Mouse (Mus musculus): ENCODE measurements around the gene Hils1. TPM values are rescaled to one million over a fixed set of nuclear protein-coding genes. Genes with fewer than 3 reads are reported as not detected.

Hils1 gene
- polyA plus RNA-seq, 1 experiment from 2014 or later, result 0.15 TPM

DNA sequence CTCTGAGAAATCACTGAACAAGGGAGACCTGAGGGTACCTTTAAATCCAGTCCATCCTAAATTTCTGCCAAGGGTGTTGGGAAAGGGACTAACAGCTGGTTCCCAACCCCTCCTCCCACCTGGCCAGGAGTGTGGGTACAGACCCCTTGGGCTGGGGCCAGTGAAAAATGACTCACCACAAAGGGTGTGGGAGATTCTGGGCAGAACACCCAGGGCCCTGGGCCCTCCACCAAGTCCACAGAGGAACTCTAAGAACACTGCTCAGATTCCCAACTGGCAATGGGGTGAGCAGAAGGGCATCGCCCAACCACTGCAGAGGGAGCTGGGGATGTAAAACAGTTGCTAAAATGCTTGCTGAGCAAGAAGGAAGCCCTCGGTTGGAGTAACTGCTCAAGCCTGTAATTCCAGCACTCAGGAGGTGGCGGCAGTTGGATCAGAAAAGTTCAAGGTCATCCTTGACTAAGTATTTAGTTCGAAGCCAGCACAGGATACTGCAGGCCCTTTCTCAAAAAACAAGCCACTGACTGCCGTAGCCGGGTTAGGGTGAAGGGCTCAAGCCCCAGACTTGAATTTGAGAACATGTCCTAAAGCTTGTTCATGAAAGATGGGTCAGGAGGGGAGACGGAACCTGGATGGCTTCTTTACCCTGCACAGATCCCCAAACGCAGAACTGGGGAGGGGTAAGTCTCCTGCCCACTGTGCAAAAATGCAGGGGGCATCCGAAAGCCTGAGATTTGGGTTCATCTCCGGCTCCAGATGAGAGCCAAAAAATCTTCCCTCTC lies 21.6 kb downstream of the Hils1 start:
- H3K36me3 ChIP-seq, result no peaks in the 10 kb centered on the region
- peaks cover 67% of the 10 kb centered on the region for H3K4me1 ChIP-seq (replicated peaks)
- ATAC-seq (replicated peaks; ENCODE audit: insufficient number of reproducible peaks, insufficient read depth, low FRiP score, low read depth), result no peak
- peak overlapping the region; percentile 73 for H3K4me3 ChIP-seq
- peak overlapping the region; percentile 98 for H3K4me2 ChIP-seq
- no peaks in the 10 kb centered on the region for H3K27me3 ChIP-seq
- H3K9ac ChIP-seq, result peak overlapping the region; percentile 64
- no peaks in the 10 kb centered on the region for H3K9me3 ChIP-seq (replicated peaks)
- peak overlapping the region; percentile 92 for H3K27ac ChIP-seq
- 16% methylated on average over 10 of the region's 10 CpGs for WGBS

DNA sequence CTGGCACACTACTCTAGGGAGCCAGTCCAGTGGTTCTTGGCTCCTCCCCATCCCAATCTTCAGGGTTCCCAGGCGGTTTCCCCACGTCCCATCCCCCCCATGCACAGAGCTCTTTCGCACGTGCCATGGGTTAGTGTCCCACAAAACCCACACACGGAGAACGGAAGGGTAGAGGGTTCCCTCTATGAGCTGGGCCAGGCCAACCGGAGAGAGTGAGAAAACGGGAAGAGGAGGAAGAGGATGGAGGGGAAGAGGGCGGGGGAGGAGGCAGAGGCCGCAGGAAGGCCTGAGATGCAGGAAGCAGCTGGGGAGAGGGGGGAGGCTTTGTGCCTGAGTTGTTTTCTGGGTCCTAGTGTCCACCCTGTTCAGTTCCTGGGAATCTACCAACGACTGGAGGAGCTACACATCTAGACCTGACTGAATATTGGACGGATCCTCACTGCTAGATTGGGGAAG lies 22.2 kb downstream of the Hils1 start:
- peaks cover 74% of the 10 kb centered on the region for H3K4me1 ChIP-seq (replicated peaks)
- no peaks in the 10 kb centered on the region for H3K9me3 ChIP-seq (replicated peaks)
- H3K36me3 ChIP-seq, result no peaks in the 10 kb centered on the region
- H3K27me3 ChIP-seq, result no peaks in the 10 kb centered on the region
- ATAC-seq (replicated peaks; ENCODE audit: insufficient number of reproducible peaks, insufficient read depth, low FRiP score, low read depth), result peak; percentile 61
- peak overlapping the region; percentile 73 for H3K4me3 ChIP-seq
- under 1% methylated on average over 12 of the region's 12 CpGs for WGBS
- H3K27ac ChIP-seq, result peak overlapping the region; percentile 92
- H3K4me2 ChIP-seq, result peak overlapping the region; percentile 98
- H3K9ac ChIP-seq, result peak overlapping the region; percentile 64

DNA sequence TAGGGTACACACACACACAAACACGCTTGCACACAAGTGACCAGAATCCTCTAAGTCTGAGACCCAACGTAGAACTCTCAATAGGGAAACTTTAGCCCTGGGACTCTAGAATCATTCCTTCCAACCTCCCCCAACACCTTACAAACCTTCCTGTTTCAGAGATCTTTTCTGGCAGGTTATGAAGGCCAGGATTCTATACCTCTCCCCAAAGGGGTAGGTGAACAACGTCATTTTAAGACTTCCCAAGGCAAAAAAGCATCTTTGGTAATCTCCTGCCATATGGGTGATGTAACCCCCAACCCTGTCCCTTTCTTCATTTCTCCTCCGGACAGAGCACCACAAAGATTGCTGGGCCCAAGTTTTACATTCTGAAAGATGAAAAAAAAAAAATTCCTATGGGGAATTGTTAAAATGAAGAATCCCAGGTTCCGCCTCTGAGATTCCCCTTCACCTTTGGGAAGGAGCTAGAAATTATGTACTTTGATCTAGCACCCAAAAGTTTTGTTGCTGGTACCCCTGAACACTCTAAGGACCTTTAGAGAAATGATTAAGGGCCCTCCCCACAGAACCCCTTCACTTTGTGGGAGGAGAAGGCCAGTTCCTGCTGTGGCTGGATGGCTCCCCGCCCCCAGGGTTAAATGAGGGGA lies 22.8 kb downstream of the Hils1 start:
- Histone ChIP-seq H3K9ac (peak overlapping the region; percentile 82), H3K4me2 (peak overlapping the region; percentile 98), H3K27ac (peak overlapping the region; percentile 92), H3K4me1 (replicated peaks) (peaks cover 78% of the 10 kb centered on the region), H3K27me3 (no peaks in the 10 kb centered on the region), H3K9me3 (replicated peaks) (no peaks in the 10 kb centered on the region), H3K4me3 (peak overlapping the region; percentile 73), H3K36me3 (no peaks in the 10 kb centered on the region)
- 46% methylated on average over 6 of the region's 6 CpGs for WGBS
- no peak for ATAC-seq (replicated peaks; ENCODE audit: insufficient number of reproducible peaks, insufficient read depth, low FRiP score, low read depth)

DNA sequence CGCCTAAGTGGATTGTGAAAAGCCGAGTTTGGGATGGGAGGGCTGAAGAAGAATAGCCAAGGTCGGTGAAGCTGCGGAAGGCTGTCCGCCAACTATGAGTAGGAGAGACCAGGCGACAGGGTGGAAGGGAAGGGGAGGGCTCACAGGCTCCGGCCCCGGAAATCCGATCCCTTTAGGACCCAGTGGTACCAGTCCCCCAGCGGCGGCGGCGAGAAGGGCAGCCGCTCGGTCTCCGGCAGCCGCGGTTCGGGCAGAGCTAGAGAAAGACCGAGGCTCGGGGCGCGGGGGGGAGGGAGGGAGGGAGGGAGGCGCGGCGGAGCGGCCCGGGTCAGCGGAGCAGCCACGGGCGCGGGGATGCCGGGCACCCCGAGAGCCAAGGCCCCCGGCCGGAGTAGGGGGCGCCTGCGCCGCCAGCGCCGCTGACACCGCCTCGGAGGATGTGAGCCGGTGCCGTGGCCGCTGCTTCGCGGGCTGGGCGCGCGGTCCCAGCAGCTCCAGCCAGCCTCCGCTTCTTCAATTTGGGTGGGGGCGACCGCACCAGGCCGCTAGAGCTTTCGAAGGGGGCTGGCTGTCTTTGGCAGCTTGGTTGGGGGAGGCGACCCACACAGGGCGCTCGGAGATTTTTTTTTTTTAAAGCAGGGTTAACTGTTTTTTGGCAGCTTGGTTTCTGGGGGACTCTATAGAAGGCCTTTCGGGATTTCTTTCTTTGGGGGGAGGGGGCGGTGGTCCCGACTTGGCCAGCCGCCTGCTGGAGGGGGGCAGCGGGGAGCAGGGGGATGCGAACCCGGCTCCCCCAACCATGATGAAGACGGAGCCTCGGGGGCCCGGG lies 23.6 kb downstream of the Hils1 start, which contains the start of gene Ppp1r9b:
Gene Ppp1r9b (plus strand): TSS at position 287 of the 829 bp plus-strand sequence.
- peak within 1 kb of the TSS; percentile 98 for H3K4me2 ChIP-seq
- H3K4me1 ChIP-seq (replicated peaks), result peaks cover 82% of the 10 kb centered on the region
- H3K27me3 ChIP-seq, result no peaks in the 10 kb centered on the region
- no peaks in the 10 kb centered on the region for H3K36me3 ChIP-seq
- H3K9me3 ChIP-seq (replicated peaks), result no peaks in the 10 kb centered on the region
- under 1% methylated on average over 65 of the region's 69 CpGs for WGBS
- peak within 1 kb of the TSS; percentile 73 for H3K4me3 ChIP-seq
- H3K9ac ChIP-seq, result peak within 1 kb of the TSS; percentile 82
- peak within 1 kb of the TSS; percentile 92 for H3K27ac ChIP-seq
- ATAC-seq (replicated peaks; ENCODE audit: insufficient number of reproducible peaks, insufficient read depth, low FRiP score, low read depth), result peak; percentile 79

DNA sequence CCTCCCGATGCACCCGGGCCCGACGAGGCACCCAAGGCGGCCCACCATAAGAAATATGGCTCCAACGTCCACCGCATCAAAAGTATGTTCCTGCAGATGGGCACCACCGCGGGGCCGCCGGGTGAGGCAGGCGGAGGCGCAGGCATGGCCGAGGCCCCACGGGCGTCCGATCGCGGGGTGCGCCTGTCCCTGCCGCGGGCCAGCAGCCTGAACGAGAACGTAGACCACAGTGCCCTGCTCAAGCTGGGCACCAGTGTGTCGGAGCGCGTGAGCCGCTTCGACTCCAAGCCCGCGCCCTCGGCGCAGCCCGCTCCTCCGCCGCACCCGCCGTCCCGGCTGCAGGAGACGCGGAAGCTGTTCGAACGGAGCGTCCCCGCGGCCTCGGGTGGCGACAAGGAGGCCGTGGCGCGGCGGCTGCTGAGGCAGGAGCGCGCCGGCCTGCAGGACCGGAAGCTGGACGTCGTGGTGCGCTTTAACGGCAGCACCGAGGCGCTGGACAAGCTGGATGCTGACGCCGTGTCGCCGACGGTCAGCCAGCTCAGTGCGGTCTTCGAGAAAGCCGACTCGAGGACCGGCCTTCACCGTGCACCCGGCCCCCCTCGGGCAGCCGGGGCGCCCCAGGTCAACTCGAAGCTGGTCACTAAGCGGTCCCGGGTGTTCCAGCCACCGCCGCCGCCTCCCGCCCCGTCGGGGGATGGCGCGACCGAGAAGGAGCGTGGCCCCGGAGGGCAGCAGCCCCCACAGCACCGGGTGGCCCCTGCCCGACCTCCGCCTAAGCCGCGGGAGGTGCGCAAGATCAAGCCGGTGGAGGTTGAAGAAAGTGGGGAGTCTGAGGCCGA lies 24.5 kb downstream of the Hils1 start:
- Histone ChIP-seq H3K36me3 (peaks cover 6% of the 10 kb centered on the region; the same call in 1 of the 2 replicates), H3K4me1 (replicated peaks) (peaks cover 87% of the 10 kb centered on the region), H3K27ac (peak overlapping the region; percentile 92), H3K27me3 (no peaks in the 10 kb centered on the region), H3K4me3 (peak overlapping the region; percentile 73), H3K9ac (peak overlapping the region; percentile 82), H3K9me3 (replicated peaks) (no peaks in the 10 kb centered on the region), H3K4me2 (peak overlapping the region; percentile 98)
- under 1% methylated on average over 99 of the region's 99 CpGs for WGBS
- ATAC-seq (replicated peaks; ENCODE audit: insufficient number of reproducible peaks, insufficient read depth, low FRiP score, low read depth), result no peak

DNA sequence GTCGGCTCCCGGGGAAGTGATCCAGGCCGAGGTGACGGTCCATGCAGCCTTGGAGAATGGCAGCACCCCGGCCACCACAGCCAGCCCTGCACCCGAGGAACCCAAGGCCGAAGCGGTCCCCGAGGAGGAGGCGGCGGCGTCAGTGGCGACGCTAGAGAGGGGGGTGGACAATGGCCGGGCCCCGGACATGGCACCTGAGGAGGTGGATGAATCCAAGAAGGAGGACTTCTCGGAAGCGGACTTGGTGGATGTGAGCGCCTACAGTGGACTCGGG lies 25.0 kb downstream of the Hils1 start:
- Histone ChIP-seq H3K4me2 (peak overlapping the region; percentile 98), H3K36me3 (peaks cover 12% of the 10 kb centered on the region; the same call in 1 of the 2 replicates), H3K27me3 (no peaks in the 10 kb centered on the region), H3K9me3 (replicated peaks) (no peaks in the 10 kb centered on the region), H3K27ac (peak overlapping the region; percentile 92), H3K9ac (peak overlapping the region; percentile 82), H3K4me3 (peak overlapping the region; percentile 73), H3K4me1 (replicated peaks) (peaks cover 85% of the 10 kb centered on the region)
- WGBS, result 1% methylated on average over 20 of the region's 20 CpGs
- ATAC-seq (replicated peaks; ENCODE audit: insufficient number of reproducible peaks, insufficient read depth, low FRiP score, low read depth), result no peak

DNA sequence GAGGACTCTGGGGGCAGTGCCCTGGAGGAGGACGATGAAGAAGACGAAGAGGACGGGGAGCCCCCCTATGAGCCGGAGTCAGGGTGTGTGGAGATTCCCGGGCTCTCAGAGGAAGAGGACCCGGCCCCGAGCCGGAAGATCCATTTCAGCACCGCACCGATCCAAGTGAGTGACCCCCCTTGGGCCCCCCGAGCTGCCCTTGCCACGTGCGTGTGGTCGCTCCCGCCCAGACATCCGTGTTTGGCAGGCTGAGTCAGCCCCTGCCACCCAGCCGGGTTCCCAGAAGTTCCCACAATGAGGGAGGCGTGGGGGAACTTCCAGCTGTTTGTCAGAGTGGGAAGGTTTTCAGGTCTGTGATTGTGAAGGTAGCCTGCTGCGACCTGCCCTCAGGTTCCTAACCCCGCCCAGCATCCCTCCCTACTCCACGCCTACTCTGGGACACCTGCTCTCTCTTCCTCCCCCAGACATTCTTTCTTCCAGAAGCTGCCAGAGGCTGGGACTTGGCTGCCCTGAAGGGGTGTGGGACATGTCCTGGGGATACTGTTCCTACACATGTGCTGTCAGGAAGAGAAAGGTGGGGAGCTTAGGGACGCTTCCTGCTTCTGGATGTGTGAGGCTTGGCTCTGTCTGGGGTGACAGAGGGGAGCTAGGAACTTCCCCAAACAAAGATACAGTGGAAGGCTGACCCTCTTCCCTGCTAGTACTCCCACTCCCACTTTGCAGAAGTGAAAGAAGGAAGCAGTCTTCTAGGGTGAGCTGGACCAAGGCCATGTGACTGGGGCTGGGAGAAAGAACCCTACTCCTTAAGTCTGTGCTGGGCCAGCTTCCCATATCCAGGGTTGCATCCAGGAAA lies 25.6 kb downstream of the Hils1 start:
- Histone ChIP-seq H3K4me2 (peak overlapping the region; percentile 98), H3K36me3 (peaks cover 18% of the 10 kb centered on the region; the same call in 1 of the 2 replicates), H3K9me3 (replicated peaks) (no peaks in the 10 kb centered on the region), H3K27ac (peak overlapping the region; percentile 92), H3K4me3 (peak overlapping the region; percentile 73), H3K27me3 (no peaks in the 10 kb centered on the region), H3K4me1 (replicated peaks) (peaks cover 83% of the 10 kb centered on the region), H3K9ac (peak overlapping the region; percentile 82)
- WGBS, result 2% methylated on average over 22 of the region's 22 CpGs
- ATAC-seq (replicated peaks; ENCODE audit: insufficient number of reproducible peaks, insufficient read depth, low FRiP score, low read depth), result no peak; the same call in 1 of the 2 replicates

DNA sequence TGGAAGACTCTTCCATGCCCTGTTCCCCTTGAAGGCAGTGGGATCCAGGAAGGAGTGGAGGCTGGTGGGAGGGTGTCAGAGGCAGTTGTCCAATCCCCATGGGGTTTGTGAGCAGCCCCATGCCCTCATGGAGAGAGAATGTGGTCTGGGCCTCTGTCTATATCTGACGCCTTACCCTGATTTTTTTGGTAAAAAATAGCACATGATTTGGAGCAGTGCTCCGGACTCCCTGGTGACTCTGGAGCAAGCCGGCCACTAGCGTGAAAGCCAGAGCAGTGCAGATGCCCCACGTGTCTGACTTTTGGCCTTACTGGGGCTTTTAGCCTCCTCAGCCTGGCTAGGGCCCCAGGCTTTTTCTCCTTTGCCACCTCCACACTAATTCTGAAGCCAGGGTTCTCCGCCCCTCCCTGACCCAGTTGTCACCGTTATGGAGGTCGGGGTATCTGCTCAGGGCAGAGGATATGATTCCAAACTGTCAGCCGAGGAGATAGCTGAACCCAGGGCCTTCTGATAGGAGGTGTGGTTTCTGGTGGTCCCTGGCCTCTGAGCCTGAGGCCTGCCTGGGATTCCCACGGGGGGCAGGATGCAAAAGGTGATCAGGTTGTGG lies 26.9 kb downstream of the Hils1 start:
- Histone ChIP-seq H3K9me3 (replicated peaks) (no peaks in the 10 kb centered on the region), H3K36me3 (peaks cover 29% of the 10 kb centered on the region; the same call in 1 of the 2 replicates), H3K9ac (peak overlapping the region; percentile 82), H3K4me3 (peak overlapping the region; percentile 73), H3K4me1 (replicated peaks) (peaks cover 76% of the 10 kb centered on the region), H3K27me3 (no peaks in the 10 kb centered on the region), H3K4me2 (peak overlapping the region; percentile 98), H3K27ac (peak overlapping the region; percentile 92)
- no peak for ATAC-seq (replicated peaks; ENCODE audit: insufficient number of reproducible peaks, insufficient read depth, low FRiP score, low read depth)
- WGBS, result 18% methylated on average over 10 of the region's 10 CpGs

DNA sequence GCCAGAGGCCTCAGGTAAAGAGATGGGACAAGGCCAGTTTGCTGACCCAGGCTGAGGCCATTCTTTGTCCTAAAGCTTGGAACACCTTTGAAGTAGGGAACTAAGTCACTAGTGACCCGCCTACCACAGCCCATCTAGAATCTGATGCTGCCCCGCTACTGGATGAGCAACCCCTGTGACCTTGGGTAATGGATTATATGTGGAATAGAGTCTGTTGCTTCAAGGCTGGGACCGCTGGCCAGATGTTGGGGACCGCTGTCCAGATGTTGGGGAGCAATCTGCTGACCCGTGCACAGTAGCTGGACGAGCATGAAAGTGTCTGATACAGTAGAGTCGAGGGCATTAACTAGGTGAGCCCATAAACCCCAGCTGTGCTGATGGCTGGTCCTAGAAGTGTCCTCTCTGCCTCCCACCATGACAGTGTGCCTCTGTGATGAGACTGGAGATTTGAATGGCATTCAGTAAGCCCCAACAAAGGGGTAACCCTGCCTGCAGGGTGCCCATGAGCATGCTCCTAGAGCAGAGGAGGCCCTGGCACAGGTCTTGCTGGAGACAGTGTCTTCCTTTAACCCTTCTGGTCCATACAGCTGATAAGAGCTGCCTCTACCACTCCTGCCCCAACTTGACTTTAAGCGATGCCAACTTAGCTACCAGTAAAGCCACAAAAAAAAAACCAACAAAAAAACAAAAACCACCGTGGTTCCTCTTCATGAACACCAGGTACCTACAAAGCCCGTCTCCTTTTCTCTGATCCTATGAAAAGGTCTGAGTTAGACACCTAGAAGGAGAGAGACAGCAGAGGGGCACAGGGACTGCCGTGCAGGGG lies 27.8 kb downstream of the Hils1 start:
- Histone ChIP-seq H3K9ac (peak overlapping the region; percentile 82), H3K4me2 (peak overlapping the region; percentile 98), H3K27ac (no peak overlapping the region), H3K27me3 (no peaks in the 10 kb centered on the region), H3K36me3 (peaks cover 38% of the 10 kb centered on the region; the same call in 1 of the 2 replicates), H3K9me3 (replicated peaks) (no peaks in the 10 kb centered on the region), H3K4me1 (replicated peaks) (peaks cover 74% of the 10 kb centered on the region), H3K4me3 (peak overlapping the region; percentile 73)
- ATAC-seq (replicated peaks; ENCODE audit: insufficient number of reproducible peaks, insufficient read depth, low FRiP score, low read depth), result no peak
- 80% methylated on average over 11 of the region's 11 CpGs for WGBS

Data from heart, embryonic 15.5 days (tissue).